Mouse (Mus musculus) T-helper 17 cell (primary cell): ENCODE measurements around the gene Zyx.

Experiments used
- in situ Hi-C, 2 experiments: fragments of 300-600 bp; cut with MboI, MseI; formaldehyde crosslinking; loops; 1 replicate in 1 of 2; 2 replicates in 1 of 2; pipeline ENCODE4 v1.15.1; 2025; ENCODE audit warnings: high pct_unique_total_duplicates in 2 of 2

Zyx gene

DNA sequence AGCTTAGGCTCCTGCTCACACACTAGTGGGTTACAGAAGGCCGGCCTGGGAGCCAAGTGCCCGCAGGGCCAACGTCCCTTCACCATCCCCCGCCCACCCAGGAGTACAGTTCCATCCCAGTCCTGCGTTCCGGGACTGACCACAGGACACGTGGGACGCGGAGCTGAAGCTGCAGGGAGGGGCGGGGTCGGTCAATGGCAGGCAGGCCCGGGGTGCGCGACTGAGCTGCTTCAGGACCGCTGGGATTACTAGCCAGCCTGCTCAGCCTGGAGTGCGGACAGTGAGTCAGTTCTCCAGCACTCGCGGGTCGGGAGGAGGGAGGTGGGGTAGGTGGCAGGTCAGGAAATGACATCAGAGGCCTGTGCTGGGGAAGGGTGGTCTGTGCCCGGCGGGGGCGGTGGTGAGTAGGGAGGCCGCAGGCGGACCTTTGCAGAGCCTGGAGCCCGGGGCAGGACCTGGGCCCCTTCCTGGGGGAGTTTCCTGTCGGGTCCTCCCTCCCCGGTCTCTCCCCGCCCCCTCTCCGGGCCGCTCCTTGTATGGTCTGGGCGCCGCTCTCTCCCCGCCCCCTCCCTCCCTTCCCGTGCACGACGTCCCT, at the start of gene Zyx:
Zyx (plus strand) TSS at position 205 of the 595 bp plus-strand sequence.
- in situ Hi-C loops: loop anchor here in 1 of 2 experiments (5.0 to 25.0 kb wide), 2 partner anchors 802 to 1912 kb away; partner anchors contain the start of genes E330009J07Rik and Wee2

GRCm38 (mm10) chr6:42309816-42310378, 39.5 kb upstream of the Zyx start:
- in situ Hi-C loops: loop anchor here in 1 of 2 experiments (10.0 kb wide), 1 partner anchor 275 kb away; no protein-coding TSS in a partner anchor

GRCm38 (mm10) chr6:42310427-42311053, 38.9 kb upstream of the Zyx start:
- in situ Hi-C loops: no loop called here

DNA sequence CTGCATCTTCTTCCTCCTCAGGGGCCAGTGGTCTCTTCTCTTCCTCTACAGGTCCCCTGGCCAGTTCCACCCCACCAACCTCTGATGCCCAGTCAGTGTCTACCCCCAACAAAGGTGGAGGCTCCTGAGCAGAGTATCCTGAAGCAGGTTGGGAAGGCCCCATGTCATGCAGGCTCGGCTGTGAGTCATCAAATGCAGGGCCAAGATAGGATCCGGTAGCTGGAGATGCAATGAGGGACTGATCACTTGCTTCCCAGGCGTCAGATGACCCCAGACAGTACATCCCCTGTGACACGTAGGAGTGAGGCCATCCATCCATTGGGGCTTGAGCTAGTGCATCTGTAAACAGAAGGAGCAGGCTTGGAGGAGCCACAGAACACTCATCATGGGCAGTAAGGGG, 31.1 kb upstream of the Zyx start:
- in situ Hi-C loops: no loop called here

- in situ Hi-C loops: loop anchor here (5.0 to 10.0 kb wide), 2 partner anchors 59 to 96 kb away; partner anchors contain the start of genes Casp2 (in 1 of the 2) and Tmem139 (in 1 of the 2)
These were observed 25.9 kb upstream of the Zyx start for GRCm38 (mm10) chr6:42323371-42324066.

DNA sequence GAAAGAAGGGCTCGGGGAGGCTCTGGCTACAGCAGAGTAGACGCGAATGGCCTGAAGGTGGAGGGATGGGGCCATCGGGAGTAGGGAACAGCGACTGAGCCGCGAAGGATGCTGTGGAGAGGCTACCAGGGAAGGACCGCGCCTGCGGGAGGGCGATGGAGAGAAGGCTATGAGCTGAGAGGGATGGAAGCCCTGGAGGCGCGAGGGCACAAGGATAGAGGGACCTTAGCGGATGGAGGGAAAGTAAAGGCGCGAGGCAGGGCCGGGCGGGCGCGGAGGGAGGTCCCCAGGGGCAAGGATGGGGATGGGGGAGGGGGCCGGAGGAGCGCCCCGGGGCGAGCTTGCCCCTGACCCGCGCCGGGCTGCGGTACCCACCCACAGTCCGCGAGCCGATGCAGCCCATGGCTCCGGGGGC, 25.4 kb upstream of the Zyx start:
- in situ Hi-C loops: loop anchor here (5.0 to 10.0 kb wide), 2 partner anchors 59 to 97 kb away; partner anchors contain the start of genes Casp2 (in 1 of the 2) and Tmem139 (in 1 of the 2)

DNA sequence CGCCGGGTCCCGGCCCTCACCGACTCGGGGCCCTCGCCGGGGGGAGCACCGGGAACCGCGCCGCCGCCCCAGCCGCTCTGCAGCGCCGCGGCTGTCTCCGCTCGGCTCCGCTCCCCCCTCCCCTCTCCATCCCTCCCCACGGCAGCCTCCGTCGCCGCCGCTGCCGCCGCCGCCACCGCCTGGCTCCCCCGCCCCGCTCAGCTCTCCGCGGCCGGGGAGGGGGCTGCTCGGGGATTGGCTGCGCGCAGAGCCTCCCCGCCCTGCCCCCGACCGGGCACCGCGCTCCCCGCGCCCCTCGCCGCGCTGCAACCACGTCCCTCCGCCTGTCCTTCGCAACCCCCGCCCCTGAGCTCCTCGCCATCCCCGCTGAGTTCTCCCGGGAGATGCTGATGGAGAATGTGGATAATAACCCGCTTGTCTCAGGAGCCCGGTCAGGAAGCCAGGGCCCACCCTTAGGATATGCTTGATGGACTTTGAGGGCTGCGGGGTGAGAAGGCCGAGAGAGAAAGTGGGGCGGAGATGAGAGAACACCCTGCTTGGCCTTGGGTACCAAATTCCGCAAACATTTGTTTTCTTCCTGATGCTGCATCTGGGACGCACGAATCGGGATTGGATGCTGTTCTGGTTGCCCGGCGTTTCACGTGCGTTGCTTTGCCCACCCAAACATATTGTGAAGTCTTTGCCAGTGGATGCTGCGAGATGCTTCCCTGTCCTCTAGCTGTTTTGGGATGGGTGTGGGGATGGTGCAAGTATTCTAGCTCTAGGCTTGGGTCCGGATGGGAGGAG, 24.8 kb upstream of the Zyx start, which contains the start of gene Fam131b:
Fam131b (minus strand) TSS at position 162 of the 786 bp plus-strand sequence.
- in situ Hi-C loops: loop anchor here (5.0 to 10.0 kb wide), 3 partner anchors 57 to 97 kb away; partner anchors contain the start of genes Casp2 (in 1 of the 2) and Tmem139 (in 1 of the 2)

DNA sequence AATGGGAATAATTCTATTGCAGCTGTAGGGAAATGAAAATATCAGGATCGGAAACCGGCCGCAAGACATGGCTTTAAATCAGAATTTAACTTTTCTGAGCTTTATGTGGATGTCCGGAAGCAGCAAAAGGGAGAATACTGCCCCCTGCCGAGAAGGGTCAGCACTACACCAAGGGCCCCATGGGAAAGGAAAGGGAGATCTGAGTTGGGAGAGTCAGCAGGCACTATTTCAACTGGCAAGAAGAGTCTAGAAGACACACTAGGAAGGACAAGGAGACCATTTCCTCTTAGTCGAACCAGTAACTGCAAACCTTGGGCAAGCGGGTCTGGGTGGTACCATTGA, 24.2 kb upstream of the Zyx start:
- in situ Hi-C loops: loop anchor here (5.0 to 10.0 kb wide), 2 partner anchors 58 to 60 kb away; partner anchors contain the start of genes Casp2 (in 1 of the 2) and Tmem139 (in 1 of the 2)

DNA sequence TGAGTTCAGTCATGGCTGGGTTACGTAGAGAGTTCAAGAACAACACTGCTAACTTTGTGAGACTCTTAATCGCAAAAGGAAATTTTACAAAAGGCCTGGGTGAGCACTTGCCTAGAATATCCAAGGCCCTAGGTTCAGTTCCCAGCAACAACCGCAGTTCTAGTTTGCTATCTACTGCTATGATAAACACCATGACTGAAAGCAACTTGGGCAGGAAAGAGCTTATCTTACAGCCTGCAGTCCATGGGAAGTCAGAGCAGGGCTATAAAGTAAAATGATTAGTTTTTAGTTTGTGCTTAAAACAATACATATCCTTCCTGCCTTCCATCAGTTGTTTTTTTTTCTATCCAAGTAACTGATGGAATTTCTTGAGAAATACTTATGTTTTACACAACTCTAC, 22.9 kb upstream of the Zyx start:
- in situ Hi-C loops: loop anchor here (5.0 to 10.0 kb wide), 2 partner anchors 59 to 62 kb away; partner anchors contain the start of genes Casp2 (in 1 of the 2) and Tmem139 (in 1 of the 2)

DNA sequence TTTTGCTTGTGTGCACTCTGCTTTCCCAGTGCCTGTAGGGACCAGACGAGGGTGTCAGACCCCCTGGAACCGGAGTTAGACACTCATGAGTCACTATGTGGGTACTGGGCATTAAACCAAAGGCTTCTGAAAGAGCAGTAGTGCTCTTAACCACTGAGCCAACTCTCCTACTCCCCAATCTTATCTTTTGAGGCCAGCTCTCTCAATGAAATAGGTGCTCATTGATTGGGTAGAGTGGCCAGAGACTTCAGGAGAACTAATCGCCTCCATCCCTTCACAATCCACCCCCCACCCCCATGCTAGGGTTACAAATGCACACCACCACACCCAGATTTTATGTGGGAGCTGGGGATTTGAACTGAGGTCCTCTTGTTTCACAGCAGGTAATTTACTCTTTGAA, 20.7 kb upstream of the Zyx start:
- in situ Hi-C loops: loop anchor here (5.0 to 10.0 kb wide), 2 partner anchors 61 to 64 kb away; partner anchors contain the start of genes Casp2 (in 1 of the 2) and Tmem139 (in 1 of the 2)

DNA sequence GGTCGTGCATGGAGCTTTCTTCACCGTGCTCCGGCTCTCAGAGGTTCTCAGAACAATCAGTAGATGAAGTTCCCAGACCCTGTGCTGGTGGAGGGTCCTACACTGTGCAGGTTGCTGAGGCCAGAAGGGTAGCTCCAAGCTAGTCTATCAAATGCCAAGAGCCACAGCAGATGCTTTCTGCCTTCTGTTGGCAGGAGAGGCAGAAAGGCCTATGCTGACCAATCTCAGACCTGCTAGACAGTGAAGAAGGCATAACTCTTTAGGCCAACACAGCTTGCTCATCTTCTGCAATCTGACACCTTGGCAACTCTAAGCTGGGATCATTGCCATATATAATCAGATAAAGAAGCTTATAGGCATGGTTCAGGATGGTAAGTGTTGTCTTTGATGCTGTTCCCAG, 19.2 kb upstream of the Zyx start:
- in situ Hi-C loops: no loop called here

DNA sequence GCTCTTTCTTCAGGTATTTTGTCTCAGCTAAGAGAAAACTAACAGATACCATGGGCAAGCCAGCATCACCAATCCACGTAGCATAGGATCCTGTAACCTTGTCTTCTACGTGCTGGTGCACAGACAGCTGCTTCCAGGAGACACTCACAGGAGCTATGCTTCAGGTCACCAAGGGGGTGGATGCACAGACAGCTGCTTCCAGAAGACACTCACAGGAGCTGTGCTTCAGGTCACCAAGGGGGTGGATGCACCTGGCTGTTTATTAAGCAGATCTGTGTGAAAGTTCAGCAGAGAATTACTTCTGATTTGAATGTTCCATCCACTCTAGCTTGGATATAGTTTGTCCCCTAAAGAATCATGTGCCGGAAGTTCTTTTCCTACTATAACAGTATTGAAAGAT, 18.5 kb upstream of the Zyx start:
- in situ Hi-C loops: no loop called here

DNA sequence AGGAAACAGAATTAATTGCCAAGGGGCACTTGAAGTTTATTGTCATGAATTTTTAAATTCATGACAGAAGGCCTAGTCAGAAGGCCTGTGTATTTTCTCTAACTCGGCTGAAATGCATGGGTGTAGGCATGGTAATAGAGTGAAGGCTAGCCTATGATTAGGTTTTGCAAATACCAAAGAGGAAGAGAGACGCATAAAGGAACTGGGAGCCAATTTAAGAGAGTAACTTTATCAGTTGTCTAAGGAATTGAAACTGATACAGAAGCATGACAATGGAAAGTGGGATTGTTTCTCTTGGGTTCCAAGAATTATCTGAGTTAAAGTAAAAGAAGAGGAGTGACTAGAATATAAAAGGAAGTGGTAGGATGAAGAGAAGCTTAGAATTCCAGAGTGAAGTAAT, 10.2 kb upstream of the Zyx start:
- in situ Hi-C loops: no loop called here

DNA sequence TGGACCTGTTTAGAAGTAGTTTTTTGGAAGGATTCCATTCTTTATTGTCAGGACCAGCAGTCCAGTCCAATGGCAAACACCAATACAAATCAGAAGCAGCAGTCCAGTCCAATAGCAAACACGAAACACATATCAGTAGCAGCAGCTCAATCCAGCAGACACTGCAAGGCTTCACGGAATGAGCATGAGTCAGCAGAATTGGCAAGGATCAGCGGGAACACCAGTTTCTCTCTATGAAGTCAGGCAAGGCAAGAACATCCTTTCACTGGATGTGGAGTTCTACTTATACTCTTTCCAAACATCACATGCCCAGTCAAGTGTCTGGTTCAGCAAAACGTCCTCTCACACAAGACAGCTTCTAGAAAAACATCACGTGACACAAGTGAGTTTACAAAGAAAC, 9.4 kb upstream of the Zyx start:
- in situ Hi-C loops: loop anchor here in 1 of 2 experiments (5.0 kb wide), 1 partner anchor 42 kb away; no protein-coding TSS in a partner anchor

DNA sequence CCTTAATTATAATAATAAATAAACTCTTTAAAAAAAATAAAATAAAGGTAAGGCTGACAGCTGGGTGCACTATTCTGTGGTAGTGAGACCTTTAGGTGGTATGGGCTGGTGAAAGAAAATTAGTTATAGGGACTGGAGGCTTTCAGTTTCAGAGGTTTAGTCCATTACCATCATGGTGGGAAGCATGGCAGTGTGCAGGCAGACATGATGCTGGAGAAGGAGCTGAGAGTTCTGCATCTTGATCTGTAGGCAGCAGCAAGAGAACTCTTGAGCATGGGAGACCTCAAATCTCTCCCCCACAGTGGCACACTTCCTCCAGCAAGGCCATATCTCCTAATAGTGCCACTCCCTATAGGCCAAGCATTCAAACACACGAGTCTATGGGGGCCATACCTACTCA, 7.3 kb upstream of the Zyx start:
- in situ Hi-C loops: loop anchor here in 1 of 2 experiments (5.0 kb wide), 1 partner anchor 40 kb away; no protein-coding TSS in a partner anchor

DNA sequence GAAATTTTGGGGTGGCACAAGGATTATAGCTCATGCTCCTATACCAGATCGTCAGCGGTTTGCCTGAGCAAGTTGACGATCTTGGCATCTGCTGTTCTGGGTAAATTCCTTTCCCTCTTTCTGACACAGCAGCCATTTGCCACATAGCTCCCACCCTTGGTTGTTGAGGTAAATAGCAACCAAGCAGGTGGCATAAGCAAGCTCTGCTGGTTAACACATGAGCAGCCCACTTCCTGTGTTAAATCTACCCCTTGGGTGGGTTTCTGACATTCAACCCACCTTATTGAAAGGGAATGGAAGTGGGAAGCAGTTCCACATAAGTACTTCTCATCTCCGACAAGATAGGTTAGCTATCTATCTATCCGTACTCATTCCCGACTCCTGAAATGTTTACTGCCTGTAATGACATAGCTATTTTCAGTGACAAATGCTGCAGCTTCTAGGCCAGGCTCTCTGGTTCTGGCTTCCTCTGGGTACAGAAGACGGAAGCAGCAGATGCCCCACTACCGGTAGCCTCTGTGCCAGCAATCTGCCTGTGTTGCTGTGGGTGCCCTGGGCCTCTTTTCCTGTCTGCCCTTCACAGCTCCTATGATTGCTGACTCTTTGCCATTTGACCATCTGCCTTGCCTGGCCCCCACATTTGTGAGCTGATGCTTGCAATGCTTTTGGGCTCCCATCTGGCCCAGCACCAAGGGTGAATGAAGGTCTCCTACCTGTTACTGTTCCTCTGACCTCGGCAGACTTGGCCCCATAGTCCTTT, 5.9 kb upstream of the Zyx start:
- in situ Hi-C loops: loop anchor here in 1 of 2 experiments (5.0 kb wide), 1 partner anchor 39 kb away; no protein-coding TSS in a partner anchor

- in situ Hi-C loops: loop anchor here in 1 of 2 experiments (5.0 kb wide), 1 partner anchor 38 kb away; no protein-coding TSS in a partner anchor
These were observed 5.2 kb upstream of the Zyx start for GRCm38 (mm10) chr6:42344255-42344654.

DNA sequence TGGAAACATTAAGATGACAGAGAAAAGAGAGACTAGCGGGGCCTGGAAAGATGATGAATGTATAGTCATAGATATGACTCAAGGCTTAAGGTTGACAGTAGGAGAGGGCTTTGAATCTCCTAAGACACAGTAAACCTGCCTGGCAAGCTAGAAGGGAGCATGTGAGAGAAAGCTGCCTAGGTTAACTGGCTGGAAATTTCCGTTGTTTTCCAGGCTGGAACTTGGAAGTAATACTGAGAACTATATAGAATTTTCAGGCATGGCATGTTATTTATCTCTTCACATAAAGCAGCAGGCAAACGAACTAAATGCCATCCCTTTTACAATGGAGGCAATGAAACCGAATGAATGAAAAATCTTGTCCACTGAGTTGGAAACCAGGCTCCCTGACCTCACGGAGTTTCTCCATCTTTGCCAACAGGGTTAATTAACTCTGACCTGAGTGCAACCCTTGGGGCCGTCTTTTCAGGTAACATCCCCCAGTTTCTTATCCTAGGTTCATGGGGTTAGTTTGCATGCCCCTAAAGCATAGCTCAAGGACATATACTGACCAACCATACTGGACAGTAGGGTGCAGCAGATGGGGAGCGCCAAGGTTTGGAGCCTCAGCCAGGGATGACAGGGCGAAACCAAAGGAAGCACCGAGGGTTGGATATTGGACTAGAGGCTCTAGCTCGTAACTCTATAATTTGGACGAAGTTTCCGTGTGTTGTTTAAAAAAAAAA, 987 bp upstream of the Zyx start:
- in situ Hi-C loops: no loop called here

- in situ Hi-C loops: no loop called here
These were observed 414 bp upstream of the Zyx start for GRCm38 (mm10) chr6:42349006-42349425.
